Mouse (Mus musculus) olfactory bulb, adult 2 months (tissue): ENCODE measurements around the gene Adgre5.

Experiments
- CTCF ChIP-seq: fragments of 200-500 bp; IDR thresholded peaks from 2 replicates; pipeline ENCODE4 v1.5.1; 2012; ENCODE audit warnings: low read depth, mild to moderate bottlenecking, low read length, moderate library complexity; ENCODE audit not compliant: insufficient read depth
- POLR2A ChIP-seq: fragments of 200-500 bp; IDR thresholded peaks from 2 replicates; pipeline ENCODE4 v1.6.1; 2012; ENCODE audit warnings: mild to moderate bottlenecking, low read depth, low read length, moderate library complexity; ENCODE audit not compliant: insufficient read depth

DNA sequence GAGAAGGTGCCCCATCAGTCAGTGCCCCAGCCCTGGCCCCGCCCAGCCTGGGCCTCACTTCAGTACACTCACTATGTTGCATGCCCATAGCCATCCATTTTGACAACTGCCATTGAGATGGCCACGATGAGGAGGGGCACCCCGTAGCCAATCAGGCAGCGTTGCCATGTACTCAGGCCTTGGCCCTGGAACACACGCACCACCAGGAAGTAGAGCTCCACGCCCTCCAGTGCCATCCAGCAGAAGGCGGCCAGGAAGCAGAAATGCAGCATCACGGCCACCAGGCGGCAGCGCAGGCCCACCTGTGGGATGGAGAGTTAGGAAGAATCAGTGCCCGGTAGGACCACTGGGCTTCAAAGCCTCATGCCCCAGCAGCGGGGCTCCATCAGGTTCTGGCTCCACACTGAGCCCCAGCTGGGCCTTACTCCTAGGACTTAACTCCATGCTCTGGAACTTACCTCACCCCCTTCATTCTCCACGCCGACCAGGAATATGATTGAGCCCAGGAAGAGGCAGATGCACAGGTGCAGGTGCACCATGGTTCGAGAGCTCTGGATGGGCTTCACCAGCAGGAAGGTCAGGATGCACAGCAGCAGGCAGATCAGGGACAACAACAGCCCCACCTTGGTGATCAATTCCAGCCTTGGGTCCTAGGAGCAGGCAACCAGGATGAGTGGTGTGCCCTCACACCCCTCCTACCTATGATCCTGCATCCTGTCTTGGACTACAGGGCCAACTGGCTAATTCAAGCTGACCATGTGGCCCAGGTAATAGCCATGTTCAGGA is 16.2 kb downstream of the Adgre5 start:
- TF ChIP-seq CTCF (peak; percentile 82), POLR2A (no peak)
